In the genomic region with DNA sequence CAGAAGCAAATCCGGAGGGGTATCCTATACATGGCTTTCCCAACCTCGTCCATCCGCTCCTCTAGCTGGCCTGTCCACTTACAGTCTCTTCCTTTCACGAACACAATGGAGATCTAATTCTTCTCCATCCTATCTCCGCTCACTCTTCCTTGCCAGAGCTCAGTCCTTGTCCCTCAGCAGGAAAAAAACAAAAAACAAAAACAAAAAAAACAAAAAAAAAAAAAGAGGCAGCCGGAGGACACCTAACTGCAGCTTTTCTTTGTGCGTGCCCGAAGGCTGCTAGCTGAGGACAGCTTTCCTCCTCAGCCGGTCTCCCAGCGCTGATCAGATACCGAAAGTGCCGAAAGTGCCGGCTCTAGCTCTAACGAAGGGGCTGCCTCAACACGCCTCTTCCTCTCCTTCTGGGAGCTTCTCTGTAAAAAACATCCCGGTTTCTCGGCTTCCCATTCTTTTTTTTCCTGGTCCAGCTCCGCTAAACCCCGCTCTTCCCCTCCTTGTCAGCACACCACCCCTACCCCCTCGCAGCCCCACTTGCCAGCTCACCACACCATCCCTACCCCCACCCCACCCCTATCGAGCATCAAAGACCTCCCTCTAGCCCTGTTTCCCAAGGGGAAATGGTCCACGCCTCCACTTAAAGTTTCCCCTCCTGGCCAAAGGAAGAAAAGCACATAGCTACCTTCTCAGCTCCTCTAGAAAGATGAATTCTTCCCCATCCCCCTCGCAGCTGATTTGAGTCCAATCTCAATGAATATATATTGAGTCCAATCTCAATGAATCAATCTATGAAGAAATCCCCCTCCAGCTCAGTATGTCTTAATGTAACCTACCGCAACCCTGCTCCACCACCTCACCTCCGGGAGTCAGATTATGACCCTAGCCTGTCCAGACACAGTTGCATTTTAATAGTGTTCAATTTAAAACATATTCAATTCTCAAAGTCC, we compare ENCODE assay signal across 8 mouse cellular contexts. TPM values are rescaled to one million over a fixed set of nuclear protein-coding genes. Genes with fewer than 3 reads are reported as not detected.
A peak's percentile ranks its signal among the peaks of the same experiment; 100 is the strongest.
DNase-seq lines count a peak whose midpoint lies in the region; ATAC-seq and TF ChIP-seq lines count a peak whose summit lies in the region.

No protein-coding gene starts in this region.

- no peaks in the 10 kb centered on the region for H3K9me3 ChIP-seq in heart, postnatal 0 days (replicated peaks; ENCODE audit: control insufficient read depth, low read length)
- H3K9me3 ChIP-seq in limb, embryonic 15.5 days: no peaks in the 10 kb centered on the region
- H3K9me3 ChIP-seq in neural tube, embryonic 13.5 days: no peaks in the 10 kb centered on the region

- DNase-seq in cerebellum, adult 9-10 months: no peak
- peak; percentile 8 for DNase-seq in thymus, postnatal 0 days (ENCODE audit: low spot score)
- no peak for DNase-seq in thymus, adult 18-20 months
- peak; percentile 24 for DNase-seq in heart, postnatal 0 days (ENCODE audit: low spot score)
- no peak for DNase-seq in ovary, postnatal 10 days (ENCODE audit: low spot score)

- H3K27me3 ChIP-seq in heart, postnatal 0 days (ENCODE audit: control insufficient read depth, insufficient read depth, low read length): no peaks in the 10 kb centered on the region
- H3K27me3 ChIP-seq in limb, embryonic 15.5 days: no peaks in the 10 kb centered on the region
- H3K27me3 ChIP-seq in neural tube, embryonic 13.5 days: no peaks in the 10 kb centered on the region

- peak; percentile 74 for ATAC-seq in cerebellum, adult (ENCODE audit: insufficient number of reproducible peaks, low FRiP score, low TSS enrichment)
- 0 out of 2 replicates have a peak, but pooled peaks have one; percentile 30 for ATAC-seq in heart, postnatal 0 days (ENCODE audit: insufficient read depth, low read depth)
- no peak for ATAC-seq in limb, embryonic 15.5 days (ENCODE audit: insufficient number of reproducible peaks, low FRiP score, low TSS enrichment, low read depth)
- peak; percentile 84 for ATAC-seq in neural tube, embryonic 13.5 days (ENCODE audit: low read depth)

- H3K4me2 ChIP-seq in heart, postnatal 0 days (ENCODE audit: low read depth, low read length): peak overlapping the region; percentile 70
- H3K4me2 ChIP-seq in limb, embryonic 15.5 days: peak overlapping the region; percentile 68
- peak overlapping the region; percentile 70 for H3K4me2 ChIP-seq in neural tube, embryonic 13.5 days

- H3K27ac ChIP-seq in heart, postnatal 0 days (ENCODE audit: low read depth): peak overlapping the region; percentile 36
- H3K27ac ChIP-seq in limb, embryonic 15.5 days: peak overlapping the region; percentile 48
- peak overlapping the region; percentile 87 for H3K27ac ChIP-seq in neural tube, embryonic 13.5 days (replicated peaks)

- TF ChIP-seq EP300 in heart, postnatal 0 days (IDR thresholded peaks at IDR 0.05; ENCODE audit: low read depth): no peak

- H3K4me3 ChIP-seq in heart, postnatal 0 days (ENCODE audit: low read depth, low read length): peak overlapping the region; percentile 53
- peak overlapping the region; percentile 49 for H3K4me3 ChIP-seq in limb, embryonic 15.5 days
- H3K4me3 ChIP-seq in neural tube, embryonic 13.5 days: peak overlapping the region; percentile 49

- peak overlapping the region; percentile 60 for H3K9ac ChIP-seq in heart, postnatal 0 days (replicated peaks; ENCODE audit: low read depth, low read length)
- peak overlapping the region; percentile 26 for H3K9ac ChIP-seq in limb, embryonic 15.5 days
- peak overlapping the region; percentile 82 for H3K9ac ChIP-seq in neural tube, embryonic 13.5 days

- no peak for TF ChIP-seq CTCF in heart, postnatal 0 days (IDR thresholded peaks at IDR 0.05; ENCODE audit: low read depth)

- WGBS in heart, postnatal 0 days: 7% methylated on average over 25 of the region's 25 CpGs
- WGBS in limb, embryonic 15.5 days: 4% methylated on average over 25 of the region's 25 CpGs
- WGBS in neural tube, embryonic 13.5 days: 4% methylated on average over 25 of the region's 25 CpGs

- H3K4me1 ChIP-seq in heart, postnatal 0 days (ENCODE audit: control insufficient read depth, insufficient read depth): no peaks in the 10 kb centered on the region
- H3K4me1 ChIP-seq in limb, embryonic 15.5 days: 0 out of 2 replicates have a peak, but pooled peaks cover 10% of the 10 kb centered on the region
- H3K4me1 ChIP-seq in neural tube, embryonic 13.5 days (replicated peaks): peaks cover 15% of the 10 kb centered on the region

- no peaks in the 10 kb centered on the region for H3K36me3 ChIP-seq in heart, postnatal 0 days (replicated peaks; ENCODE audit: control insufficient read depth, insufficient read depth, low read length)
- no peaks in the 10 kb centered on the region for H3K36me3 ChIP-seq in limb, embryonic 15.5 days
- H3K36me3 ChIP-seq in neural tube, embryonic 13.5 days: no peaks in the 10 kb centered on the region

RNA-seq across cellular contexts. Expression of gene M6pr, which starts 11.0 kb away (rescaled TPM):
- 136 and 144 TPM in 2 replicates for polyA plus RNA-seq in thymus, postnatal 0 days (2015; fragmentation: Nextera tagmentation; extraction: Ambion mirVana)
- 55.9 and 58.4 TPM in 2 replicates for total RNA-seq in heart, postnatal 0 days (2014; rRNA removed; ENCODE audit: low replicate concordance)
- 52.2 and 52.9 TPM in 2 replicates for polyA plus RNA-seq in heart, postnatal 0 days (2015; fragmentation: Nextera tagmentation; extraction: Ambion mirVana)
- 92.4 and 93.2 TPM in 2 replicates for polyA plus RNA-seq in limb, embryonic 15.5 days (2015; fragmentation: Nextera tagmentation; extraction: Ambion mirVana)
- polyA plus RNA-seq in neural tube, embryonic 13.5 days (2015; fragmentation: Nextera tagmentation; extraction: Ambion mirVana): 59.9 and 66.1 TPM in 2 replicates

RNA-seq across cellular contexts. Expression of gene Klrg1, which starts 14.9 kb away (rescaled TPM):
- 0.53 and 0.55 TPM in 2 replicates for polyA plus RNA-seq in thymus, postnatal 0 days (2015; fragmentation: Nextera tagmentation; extraction: Ambion mirVana)
- not detected in 2 replicates for total RNA-seq in heart, postnatal 0 days (2014; rRNA removed; ENCODE audit: low replicate concordance)
- polyA plus RNA-seq in heart, postnatal 0 days (2015; fragmentation: Nextera tagmentation; extraction: Ambion mirVana): not detected in 2 replicates
- polyA plus RNA-seq in limb, embryonic 15.5 days (2015; fragmentation: Nextera tagmentation; extraction: Ambion mirVana): 0.14 and 0.16 TPM in 2 replicates
- polyA plus RNA-seq in neural tube, embryonic 13.5 days (2015; fragmentation: Nextera tagmentation; extraction: Ambion mirVana): 0.21 and 0.63 TPM in 2 replicates

RNA-seq across cellular contexts. Expression of gene Phc1, which starts 42.8 kb away (rescaled TPM):
- polyA plus RNA-seq in thymus, postnatal 0 days (2015; fragmentation: Nextera tagmentation; extraction: Ambion mirVana): 10.0 and 10.1 TPM in 2 replicates
- total RNA-seq in heart, postnatal 0 days (2014; rRNA removed; ENCODE audit: low replicate concordance): 19.6 TPM in 2 replicates
- 4.3 and 4.6 TPM in 2 replicates for polyA plus RNA-seq in heart, postnatal 0 days (2015; fragmentation: Nextera tagmentation; extraction: Ambion mirVana)
- 15.7 and 16.8 TPM in 2 replicates for polyA plus RNA-seq in limb, embryonic 15.5 days (2015; fragmentation: Nextera tagmentation; extraction: Ambion mirVana)
- polyA plus RNA-seq in neural tube, embryonic 13.5 days (2015; fragmentation: Nextera tagmentation; extraction: Ambion mirVana): 34.0 and 34.4 TPM in 2 replicates

Comparison
In these comparisons a context has a peak if more than half of its experiments do, and no peak if none do; other contexts are left out.
1. DNase-seq: peak in thymus, postnatal 0 days (single experiment) and heart, postnatal 0 days (single experiment); none in cerebellum, adult 9-10 months (single experiment), thymus, adult 18-20 months (0 of 2) and ovary, postnatal 10 days (single experiment).
2. H3K27ac ChIP-seq: peak in every context shown above with its lines; median percentile 87 in neural tube, embryonic 13.5 days; 48 in limb, embryonic 15.5 days; 36 in heart, postnatal 0 days.
3. H3K9ac ChIP-seq: peak in every context shown above with its lines; median percentile 82 in neural tube, embryonic 13.5 days; 60 in heart, postnatal 0 days; 26 in limb, embryonic 15.5 days.
4. Peak in every context shown above with its lines, with median percentiles within 50 percentile points of each other: H3K4me2 ChIP-seq and H3K4me3 ChIP-seq.